Mouse (Mus musculus): ENCODE measurements at regions not wholly inside any gene's neighbourhood (a gene's known extent, or its start where the extent isn't known, plus 50 kb on each side); places are given as distances from the start of the nearest gene placed in this dataset.

- DNase-seq (ENCODE audit: extremely low spot score in 1 of 2, low spot score in 1 of 2): no peak
Observed at GRCm38 (mm10) chr16:77537351-77537750, 64.5 kb downstream of the Gm11146 start.

DNA sequence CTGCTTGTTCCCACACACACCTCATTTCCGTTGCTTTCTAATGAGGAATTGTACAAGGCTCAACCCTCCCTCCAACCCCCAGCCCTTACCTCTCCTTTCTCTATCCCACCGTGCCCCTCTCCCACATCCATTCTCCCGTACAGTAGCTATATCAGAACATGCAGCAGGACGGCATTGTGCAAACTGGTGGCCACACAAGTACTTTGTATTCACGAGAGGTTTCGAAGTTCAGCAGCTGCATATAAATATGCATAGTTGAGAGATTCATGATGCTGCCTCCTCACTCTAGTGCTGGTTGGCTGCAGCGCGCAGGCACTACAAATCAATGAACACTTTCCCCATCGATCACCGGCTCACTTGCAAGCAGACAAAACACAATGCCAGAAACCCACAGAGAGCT is 65.1 kb downstream of the Gm11146 start:
- peak; percentile 20 to 48 for DNase-seq (ENCODE audit: extremely low spot score in 1 of 2, low spot score in 1 of 2)

DNA sequence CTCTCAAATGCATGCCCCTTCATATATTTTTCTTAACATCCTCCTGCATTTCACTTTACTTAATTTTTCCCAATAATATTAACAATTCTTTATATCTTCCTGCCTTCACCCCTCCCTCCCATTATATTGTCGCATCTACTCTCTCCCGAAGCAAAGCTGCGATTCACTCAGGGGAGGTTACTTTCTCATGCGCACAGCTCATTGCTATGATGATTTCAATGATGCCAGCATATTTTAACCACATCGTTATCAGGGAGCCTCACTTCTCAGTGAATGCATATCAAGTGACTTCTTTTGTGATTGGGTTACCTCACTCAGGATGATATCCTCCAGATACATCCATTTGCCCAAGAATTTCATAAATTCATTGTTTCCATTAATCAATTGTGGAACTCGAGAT is 65.6 kb downstream of the Gm11146 start:
- no peak for DNase-seq (ENCODE audit: extremely low spot score in 1 of 2, low spot score in 1 of 2)

- DNase-seq (ENCODE audit: extremely low spot score in 1 of 2, low spot score in 1 of 2): no peak
Observed at GRCm38 (mm10) chr16:77535021-77535420, 66.9 kb downstream of the Gm11146 start.

DNA sequence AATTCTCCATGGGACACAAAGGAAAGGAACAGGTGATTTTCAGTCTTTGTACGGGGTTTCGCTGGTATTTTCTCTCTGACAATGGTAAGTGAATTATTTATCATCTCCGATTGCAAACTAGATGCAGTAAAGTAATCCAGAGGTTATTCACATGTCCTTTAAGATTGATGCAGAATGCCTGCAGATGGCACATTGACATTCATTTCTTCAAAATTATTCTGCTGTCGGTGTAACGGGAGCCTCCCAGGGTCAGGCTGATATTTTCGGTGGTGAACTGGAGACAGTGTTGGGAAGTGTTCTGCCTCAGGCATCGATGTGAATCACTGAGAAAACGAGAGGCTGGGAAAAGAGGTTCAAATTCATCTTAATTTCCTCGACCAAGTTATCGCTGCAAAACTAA is 70.3 kb downstream of the Gm11146 start:
- DNase-seq (ENCODE audit: extremely low spot score in 1 of 2, low spot score in 1 of 2): no peak

DNA sequence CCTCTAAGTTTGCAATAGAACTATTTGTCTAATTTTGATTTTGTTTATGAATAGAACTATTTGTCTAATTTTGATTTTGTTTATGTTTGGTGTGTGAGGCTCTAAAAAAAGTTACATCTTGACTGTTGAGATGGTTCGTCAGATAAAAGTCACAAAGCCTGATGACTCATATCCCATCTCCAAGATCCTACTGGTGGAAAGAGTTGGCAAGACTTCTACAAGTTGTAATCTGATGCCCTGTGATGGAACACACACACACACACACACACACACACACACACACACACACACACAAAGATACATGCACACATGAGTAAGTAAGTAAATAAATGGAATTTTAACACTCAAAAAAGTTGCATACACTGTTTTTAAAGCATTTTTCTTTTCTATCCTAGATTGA is 73.9 kb downstream of the Gm11146 start:
- DNase-seq (ENCODE audit: extremely low spot score in 1 of 2, low spot score in 1 of 2): no peak

GRCm38 (mm10) chr16:77514606-77515005 is 87.3 kb downstream of the Gm11146 start:
- no peak for DNase-seq (ENCODE audit: extremely low spot score in 1 of 2, low spot score in 1 of 2)

GRCm38 (mm10) chr16:77503556-77503955 is 98.3 kb downstream of the Gm11146 start:
- no peak for DNase-seq (ENCODE audit: extremely low spot score in 1 of 2, low spot score in 1 of 2)

- no peak for DNase-seq (ENCODE audit: extremely low spot score in 1 of 2, low spot score in 1 of 2)
Observed at GRCm38 (mm10) chr16:77502916-77503315, 99.0 kb downstream of the Gm11146 start.

GRCm38 (mm10) chr16:77502026-77502425 is 99.9 kb downstream of the Gm11146 start:
- no peak for DNase-seq (ENCODE audit: extremely low spot score in 1 of 2, low spot score in 1 of 2)

- no peak for DNase-seq (ENCODE audit: extremely low spot score in 1 of 2, low spot score in 1 of 2)
Observed at GRCm38 (mm10) chr16:77500981-77501380, 100.9 kb downstream of the Gm11146 start.

DNA sequence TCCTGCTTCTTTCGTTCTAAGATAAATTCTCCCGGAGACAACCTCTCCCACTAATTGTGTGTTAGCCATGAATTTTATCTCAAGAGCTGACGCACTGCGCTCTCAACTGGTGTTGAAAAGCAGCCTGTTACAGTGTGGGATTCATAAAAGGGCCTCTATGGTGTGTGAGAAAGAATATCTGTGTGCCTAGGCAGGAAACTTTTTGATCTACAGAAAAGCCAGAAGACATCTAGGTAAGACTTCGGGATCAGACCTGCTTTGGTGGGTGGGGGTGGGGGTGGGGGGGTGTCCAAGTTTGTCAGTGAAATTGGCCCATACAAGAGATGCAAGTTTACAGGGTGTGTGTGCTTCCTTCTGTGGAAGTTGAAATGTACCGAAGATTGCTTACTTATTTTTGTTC is 101.5 kb downstream of the Gm11146 start:
- no peak for DNase-seq (ENCODE audit: extremely low spot score in 1 of 2, low spot score in 1 of 2)

GRCm38 (mm10) chr16:77499537-77500301 is 102.2 kb downstream of the Gm11146 start:
- peak; percentile 56 to 78 for DNase-seq (ENCODE audit: extremely low spot score in 1 of 2, low spot score in 1 of 2)

GRCm38 (mm10) chr16:77495310-77495709 is 106.6 kb downstream of the Gm11146 start:
- DNase-seq (ENCODE audit: extremely low spot score in 1 of 2, low spot score in 1 of 2): no peak

DNA sequence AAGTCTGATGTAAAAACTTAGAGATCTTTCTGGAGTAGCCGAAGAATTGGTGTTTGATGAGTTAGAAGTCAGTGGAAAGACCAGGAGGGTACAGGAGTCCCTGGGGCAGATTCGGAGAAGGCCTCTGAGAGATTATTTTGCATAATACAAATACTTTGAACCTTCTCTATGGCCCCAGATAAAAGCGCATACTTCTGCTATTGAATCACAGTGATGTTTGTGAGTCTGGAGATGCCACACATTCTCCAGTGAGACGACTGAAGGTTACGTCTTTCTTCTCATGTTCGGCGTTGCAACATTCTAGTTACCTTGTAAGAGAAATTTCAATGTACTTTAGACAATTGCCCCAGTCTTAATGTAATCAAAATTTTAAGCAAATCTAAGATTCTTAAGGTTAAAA is 107.9 kb downstream of the Gm11146 start:
- no peak for DNase-seq (ENCODE audit: extremely low spot score in 1 of 2, low spot score in 1 of 2)

GRCm38 (mm10) chr16:77488155-77488554 is 113.7 kb downstream of the Gm11146 start:
- no peak for DNase-seq (ENCODE audit: extremely low spot score in 1 of 2, low spot score in 1 of 2)

GRCm38 (mm10) chr16:77479812-77480211 is 122.1 kb downstream of the Gm11146 start:
- no peak for DNase-seq (ENCODE audit: extremely low spot score in 1 of 2, low spot score in 1 of 2)

DNA sequence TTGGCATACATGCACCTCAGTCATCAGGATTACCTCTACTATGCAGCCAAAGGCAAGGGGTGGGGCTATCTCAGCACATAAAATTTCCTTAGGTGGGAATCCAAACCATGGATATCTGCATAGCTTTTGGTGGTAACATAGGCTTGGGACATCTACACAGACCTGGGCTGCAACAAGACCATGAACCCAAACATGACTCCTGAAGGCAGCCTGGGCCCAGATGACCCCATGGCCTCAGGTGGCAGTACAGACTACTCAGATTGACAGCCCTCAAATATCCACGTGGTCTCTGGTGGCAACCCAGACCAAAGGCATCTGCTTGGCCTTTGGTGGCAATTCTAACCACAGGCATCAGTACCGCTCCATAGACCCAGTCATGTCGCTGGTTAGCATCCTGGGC is 130.0 kb downstream of the Gm11146 start:
- no peak for DNase-seq (ENCODE audit: extremely low spot score in 1 of 2, low spot score in 1 of 2)

DNA sequence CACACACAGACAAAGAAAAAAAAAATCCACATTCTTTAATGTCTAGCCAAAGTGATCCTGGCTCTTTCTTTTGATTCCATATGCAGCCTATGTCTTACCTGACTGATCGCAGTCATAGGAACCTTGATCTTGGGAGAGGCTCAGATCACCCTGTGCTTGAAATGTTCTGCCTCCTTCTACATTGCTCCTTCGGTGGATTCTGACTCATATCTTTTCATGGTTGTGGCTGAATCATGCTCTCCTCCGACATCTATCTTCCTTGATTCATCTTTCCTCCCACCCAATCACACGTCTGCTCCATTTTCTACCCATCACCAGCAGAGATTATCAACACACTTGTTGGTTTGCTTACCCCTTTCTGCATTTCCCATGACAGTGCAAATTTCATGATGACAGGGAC is 132.0 kb downstream of the Gm11146 start:
- no peak for DNase-seq (ENCODE audit: extremely low spot score in 1 of 2, low spot score in 1 of 2)

GRCm38 (mm10) chr16:77469328-77469875 is 132.5 kb downstream of the Gm11146 start:
- DNase-seq (ENCODE audit: extremely low spot score in 1 of 2, low spot score in 1 of 2): no peak

GRCm38 (mm10) chr16:77467216-77467615 is 134.7 kb downstream of the Gm11146 start:
- no peak for DNase-seq (ENCODE audit: extremely low spot score in 1 of 2, low spot score in 1 of 2)

DNA sequence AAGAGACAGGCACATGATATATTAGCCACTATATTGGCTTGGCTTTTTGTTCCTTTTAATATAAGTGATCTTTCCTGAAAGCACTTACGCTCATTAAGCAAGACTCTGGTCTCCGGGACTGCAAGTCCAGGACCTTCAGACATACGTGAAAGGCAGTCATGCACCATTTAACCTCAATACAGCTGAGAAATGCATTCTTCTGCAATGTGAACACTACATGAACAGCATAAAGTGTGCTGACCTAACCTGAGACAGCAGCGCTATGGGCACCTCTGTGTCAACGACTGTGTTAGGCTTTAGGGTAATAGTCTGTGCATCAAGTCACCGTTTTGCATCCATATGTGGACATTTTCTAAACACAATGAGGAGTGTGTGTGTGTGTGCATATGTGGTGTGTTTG is 137.3 kb downstream of the Gm11146 start:
- no peak for DNase-seq (ENCODE audit: extremely low spot score in 1 of 2, low spot score in 1 of 2)

Data from layer of hippocampus, postnatal 25 days (tissue).